Mouse (Mus musculus): ENCODE measurements around the gene Atp2c2.
A peak's percentile ranks its signal among the peaks of the same experiment; 100 is the strongest.

The Atp2c2 gene

GRCm38 (mm10) chr8:119702965-119703364, 3.2 kb downstream of the Atp2c2 start:
- no peak for DNase-seq (ENCODE audit: low spot score in 2 of 2)

DNA sequence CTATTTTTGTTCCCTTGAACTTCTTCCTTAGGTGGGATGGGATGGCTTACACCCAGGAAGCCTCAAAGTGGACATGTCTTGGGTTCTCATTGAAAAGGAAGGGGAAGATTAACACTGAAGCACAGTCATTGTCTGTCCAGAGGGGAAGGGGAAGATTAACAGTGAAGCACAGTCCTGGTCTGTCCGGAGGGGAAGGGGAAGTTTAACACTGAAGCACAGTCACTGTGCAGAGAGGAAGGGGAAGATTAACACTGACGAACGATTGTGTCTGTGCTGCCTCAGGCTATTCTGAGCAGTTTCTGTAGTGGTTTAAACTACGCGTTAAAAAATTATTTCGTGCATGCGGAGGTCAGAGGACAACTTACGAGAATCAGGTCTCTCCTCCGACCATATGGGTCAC, 7.3 kb downstream of the Atp2c2 start:
- no peak for DNase-seq (ENCODE audit: low spot score in 2 of 2)

- no peak for DNase-seq (ENCODE audit: low spot score in 2 of 2)
These were observed 8.7 kb downstream of the Atp2c2 start for GRCm38 (mm10) chr8:119708471-119708870.

- no peak for DNase-seq (ENCODE audit: low spot score in 2 of 2)
These were observed 9.3 kb downstream of the Atp2c2 start for GRCm38 (mm10) chr8:119708878-119709702.

- DNase-seq (ENCODE audit: low spot score in 2 of 2): no peak
These were observed 9.9 kb downstream of the Atp2c2 start for GRCm38 (mm10) chr8:119709703-119710093.

GRCm38 (mm10) chr8:119712226-119712625, 12.4 kb downstream of the Atp2c2 start:
- no peak for DNase-seq (ENCODE audit: low spot score in 2 of 2)

GRCm38 (mm10) chr8:119713421-119713820, 13.6 kb downstream of the Atp2c2 start:
- no peak for DNase-seq (ENCODE audit: low spot score in 2 of 2)

GRCm38 (mm10) chr8:119715221-119715620, 15.4 kb downstream of the Atp2c2 start:
- no peak for DNase-seq (ENCODE audit: low spot score in 2 of 2)

DNA sequence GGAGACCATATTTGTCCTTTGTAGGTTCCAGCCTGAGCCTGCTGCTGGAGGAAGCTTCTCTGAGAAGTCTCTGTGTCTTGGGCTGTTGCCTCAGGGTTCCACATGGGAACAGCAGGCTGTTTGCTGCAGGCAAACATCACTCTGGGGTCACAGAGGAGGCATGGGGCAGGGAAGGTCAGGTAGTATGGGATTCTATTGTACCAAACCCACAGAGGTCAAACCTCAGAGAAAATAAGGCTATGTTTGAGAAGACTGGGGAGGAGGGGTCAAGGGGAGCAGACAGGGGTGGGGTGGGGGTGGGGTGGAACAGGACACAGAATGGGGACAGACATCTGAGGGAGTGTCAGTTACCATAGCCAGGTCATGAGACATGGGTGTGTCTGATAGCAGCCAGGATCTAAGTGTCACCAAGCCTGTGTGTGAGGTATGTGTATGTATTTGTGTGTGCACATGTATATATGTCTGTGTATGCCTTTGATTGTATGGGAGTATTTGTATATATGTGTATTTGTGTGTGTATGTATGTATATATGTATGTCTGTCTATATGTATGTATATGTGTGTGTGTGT, 17.0 kb downstream of the Atp2c2 start:
- DNase-seq (ENCODE audit: low spot score in 2 of 2): no peak

- peak in 1 of 2 experiments; percentile 31 for DNase-seq (ENCODE audit: low spot score in 2 of 2)
These were observed 18.0 kb downstream of the Atp2c2 start for GRCm38 (mm10) chr8:119717765-119718164.

DNA sequence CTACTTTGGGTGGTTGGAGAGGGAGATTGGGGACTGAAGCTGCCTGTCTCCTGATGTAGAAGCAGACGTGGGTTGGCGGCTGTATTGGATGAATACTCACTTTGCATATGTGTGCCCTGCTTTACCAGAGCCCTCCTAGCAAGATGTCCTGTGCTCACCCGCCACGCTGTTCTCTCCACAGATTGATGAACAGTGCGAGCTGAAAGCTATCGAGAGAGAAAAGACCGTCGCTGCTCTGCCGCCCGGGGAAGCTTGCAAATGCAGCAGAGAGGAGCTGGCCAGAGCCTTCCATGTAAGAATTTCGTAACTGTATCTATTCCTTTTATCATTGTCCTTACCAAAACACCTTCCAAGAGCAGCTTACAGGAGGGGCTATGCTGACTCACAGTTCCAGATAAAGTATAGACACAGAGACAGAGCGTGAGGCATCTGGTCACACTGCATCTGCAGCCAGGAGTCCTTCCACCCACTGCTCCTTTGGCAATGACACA, 19.2 kb downstream of the Atp2c2 start:
- DNase-seq (ENCODE audit: low spot score in 2 of 2): no peak

- no peak for DNase-seq (ENCODE audit: low spot score in 2 of 2)
These were observed 22.5 kb downstream of the Atp2c2 start for GRCm38 (mm10) chr8:119722348-119722747.

DNA sequence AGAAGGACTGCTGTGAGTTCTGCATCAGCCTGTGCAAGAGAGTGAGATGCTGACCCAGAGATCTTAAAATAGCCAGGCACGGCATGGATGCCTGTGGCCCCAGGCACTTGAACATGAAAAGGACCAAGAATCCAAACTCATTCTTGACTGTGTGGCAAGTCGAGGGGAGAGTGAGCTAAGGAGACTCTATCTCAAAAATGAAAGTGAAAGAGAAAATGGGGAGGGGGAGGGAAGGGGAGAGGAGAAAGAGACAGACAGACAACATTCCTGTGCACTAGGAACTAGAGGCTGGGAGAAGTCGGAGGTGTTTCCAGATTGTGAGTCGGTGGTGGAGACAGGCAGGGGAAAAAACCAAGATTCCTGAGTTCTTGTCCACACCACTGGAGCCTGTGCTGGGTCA, 23.9 kb downstream of the Atp2c2 start:
- DNase-seq (ENCODE audit: low spot score in 2 of 2): no peak

DNA sequence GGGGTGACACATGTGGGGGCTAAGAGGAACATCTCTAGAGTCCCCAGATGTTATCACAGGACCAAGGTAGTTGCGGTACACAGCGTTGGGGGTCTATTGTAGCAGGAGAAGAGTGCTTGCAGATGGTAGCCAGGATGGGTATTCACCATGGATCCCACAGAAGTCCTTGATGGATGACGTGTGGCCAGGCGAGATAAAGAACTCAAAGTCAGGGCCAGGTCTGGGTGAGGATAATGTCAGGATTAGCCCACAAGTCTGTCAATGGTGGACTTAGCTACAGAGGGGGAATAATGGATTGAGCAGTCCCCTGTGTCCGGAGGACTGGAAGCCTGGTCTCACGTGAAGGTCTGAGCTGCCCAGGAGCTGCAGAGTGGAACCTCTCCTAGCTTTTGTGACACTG, 24.8 kb downstream of the Atp2c2 start:
- no peak for DNase-seq (ENCODE audit: low spot score in 2 of 2)

DNA sequence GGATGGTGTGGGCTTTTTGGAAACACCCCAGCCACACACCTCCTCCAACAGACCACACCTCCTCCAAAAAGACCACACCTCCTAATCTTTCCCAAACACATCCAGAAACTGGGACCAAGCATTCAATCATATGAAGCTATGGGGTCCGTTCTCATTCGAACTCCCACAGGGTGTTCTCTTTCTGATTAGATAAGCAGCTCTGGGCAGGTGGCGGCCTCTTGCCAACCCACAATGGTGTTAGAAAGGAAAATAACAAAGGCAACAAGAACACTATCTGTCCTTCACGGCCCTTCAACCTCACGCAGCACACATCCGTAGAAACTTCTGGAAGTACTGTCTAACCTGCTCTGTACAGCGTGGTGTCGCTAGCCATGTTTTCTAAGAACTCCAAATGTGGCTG, 27.3 kb downstream of the Atp2c2 start:
- no peak for DNase-seq (ENCODE audit: low spot score in 2 of 2)

DNA sequence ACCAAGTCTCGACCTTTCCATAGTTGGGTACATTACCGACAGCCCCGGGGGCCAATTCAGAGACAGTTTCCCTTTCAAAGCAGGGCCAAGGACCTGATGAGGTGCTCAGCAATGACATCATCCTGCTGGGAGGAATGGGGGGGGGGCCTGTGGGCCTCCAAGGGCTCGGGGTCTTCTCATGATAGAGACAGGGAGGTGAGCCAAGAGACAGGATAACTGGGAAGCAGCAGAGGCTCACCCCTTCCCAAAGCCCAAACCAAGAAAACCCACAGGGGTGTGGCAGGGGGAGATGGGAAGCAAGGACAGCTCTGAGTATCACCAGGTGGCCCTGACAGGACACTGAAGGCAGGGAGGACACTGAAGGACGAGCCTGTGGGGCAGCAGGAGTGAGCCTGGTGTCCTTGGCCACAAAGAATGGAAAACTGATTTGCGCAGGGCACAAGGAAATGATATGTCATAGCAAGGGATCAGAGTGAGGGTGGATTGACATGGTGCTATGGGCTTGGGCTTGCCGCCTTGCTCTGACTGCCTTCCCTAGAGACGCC, 28.6 kb downstream of the Atp2c2 start:
- no peak for DNase-seq (ENCODE audit: low spot score in 2 of 2)

DNA sequence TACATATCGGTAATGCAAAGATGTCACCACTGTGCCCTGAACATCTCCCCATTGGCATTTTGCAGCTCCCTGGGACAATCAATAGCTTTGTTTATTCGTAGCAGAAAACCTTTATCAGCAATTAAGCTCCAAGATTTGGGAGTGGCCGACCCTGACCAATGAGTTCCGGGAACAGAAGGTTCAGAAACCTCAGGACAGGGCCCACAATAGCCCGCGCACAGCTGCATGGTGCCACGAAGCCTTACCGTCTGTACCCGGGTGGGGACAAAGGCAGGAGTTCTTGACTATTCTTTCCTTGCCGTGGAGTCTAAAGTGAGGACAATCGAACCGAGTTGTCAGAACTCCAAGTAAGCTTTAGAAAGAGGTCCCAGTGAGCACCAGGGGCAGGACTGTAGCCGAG, 32.3 kb downstream of the Atp2c2 start:
- no peak for DNase-seq (ENCODE audit: low spot score in 2 of 2)

DNA sequence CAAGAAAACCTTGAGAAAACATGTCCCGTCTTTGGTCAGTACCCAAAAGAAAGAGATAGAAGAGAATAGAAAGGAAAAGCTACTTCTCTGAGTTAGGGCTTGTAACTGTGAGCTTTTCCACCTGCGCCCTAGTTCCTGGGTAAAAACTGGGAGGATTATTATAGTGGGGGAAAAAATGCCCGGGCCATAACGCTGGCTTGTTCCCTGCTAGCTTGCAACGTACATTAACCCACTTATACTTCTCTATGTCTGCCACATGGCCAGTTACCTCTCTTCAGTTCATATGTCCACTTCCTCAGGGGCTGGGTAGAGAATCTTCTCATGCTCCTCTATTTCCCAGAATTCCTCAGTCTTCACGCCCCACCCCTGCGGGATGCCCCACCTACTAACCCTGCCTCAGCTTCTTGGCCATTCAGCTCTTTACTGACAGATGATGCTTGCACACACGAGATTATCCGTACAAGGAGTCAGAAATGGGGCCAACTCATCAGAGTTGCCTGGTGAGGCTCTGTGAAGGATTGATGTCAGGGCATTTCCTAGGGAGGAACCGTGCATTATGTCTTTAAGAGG, 36.6 kb downstream of the Atp2c2 start:
- DNase-seq (ENCODE audit: low spot score in 2 of 2): no peak

DNA sequence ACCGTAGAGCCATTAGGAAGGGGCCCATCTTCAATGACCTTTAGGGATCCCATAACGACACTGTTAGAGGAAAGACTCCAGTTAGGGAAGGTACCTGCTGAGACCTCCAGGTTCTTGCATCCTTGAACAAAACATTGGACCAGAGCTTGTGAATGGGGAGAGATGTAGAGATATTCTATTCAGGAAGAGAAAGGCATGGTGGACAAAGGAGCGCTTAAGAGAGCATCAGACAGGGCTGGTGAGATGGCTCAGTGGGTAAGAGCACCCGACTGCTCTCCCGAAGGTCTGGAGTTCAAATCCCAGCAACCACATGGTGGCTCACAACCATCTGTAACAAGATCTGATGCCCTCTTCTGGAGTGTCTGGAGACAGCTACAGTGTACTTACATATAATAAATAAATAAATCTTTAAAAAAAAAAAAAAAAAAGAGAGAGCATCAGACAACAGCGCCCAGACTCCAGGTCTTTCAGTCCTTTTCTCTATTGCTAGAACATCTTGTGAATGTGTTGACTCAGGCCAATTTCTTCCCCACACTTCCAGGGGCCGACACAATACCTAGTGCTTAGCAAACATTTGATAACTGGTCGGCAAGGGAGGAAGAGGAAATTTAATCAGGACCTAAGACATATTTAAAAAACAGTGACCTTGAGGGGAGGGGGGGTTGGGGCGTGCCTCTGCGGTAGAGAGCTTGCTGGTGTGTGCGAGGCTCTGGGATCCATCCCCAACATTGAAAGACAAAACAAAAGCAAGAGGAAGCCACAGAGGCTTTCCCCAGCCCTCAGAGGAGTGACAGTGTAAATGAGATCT, 37.5 kb downstream of the Atp2c2 start:
- DNase-seq (ENCODE audit: low spot score in 2 of 2): no peak

DNA sequence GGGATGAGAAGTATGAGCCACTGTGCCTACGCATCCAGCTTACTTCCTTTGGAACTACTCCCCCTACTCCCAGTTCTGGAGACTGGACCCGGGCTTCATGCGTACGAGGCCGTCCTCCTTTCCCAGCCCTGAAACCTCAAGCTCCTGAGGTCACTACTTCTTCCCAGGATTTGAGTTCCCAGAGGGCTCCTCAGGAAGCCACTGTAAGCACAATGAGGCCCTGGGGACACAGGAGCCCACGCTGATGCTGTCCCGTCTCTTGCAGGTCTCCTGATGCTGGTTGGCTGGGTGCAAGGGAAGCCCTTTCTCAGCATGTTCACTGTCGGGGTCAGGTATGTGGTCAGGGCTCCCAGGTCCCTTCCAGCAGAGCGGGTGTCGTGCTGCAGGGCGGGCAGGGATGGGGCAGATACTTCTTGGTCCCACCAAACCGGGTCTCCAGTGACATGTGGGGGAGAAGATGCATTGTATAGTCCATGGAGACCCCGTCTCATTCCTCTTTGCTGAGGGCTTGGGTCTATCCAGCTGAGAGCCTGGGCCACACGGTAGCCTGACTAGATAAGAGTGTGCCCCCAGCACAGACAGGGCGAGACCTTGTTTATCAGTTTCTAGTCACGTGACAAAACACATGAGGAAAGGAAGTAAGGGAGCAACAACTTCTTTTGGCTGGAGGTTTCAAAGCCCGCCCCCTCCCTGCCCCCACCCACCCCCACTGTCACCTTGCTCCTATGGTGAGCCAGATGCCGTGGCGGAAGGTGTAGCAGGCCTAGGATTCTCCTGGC, 38.5 kb downstream of the Atp2c2 start:
- no peak for DNase-seq (ENCODE audit: low spot score in 2 of 2)

- DNase-seq (ENCODE audit: low spot score in 2 of 2): no peak
These were observed 40.8 kb downstream of the Atp2c2 start for GRCm38 (mm10) chr8:119740634-119741033.
